In the genomic region with DNA sequence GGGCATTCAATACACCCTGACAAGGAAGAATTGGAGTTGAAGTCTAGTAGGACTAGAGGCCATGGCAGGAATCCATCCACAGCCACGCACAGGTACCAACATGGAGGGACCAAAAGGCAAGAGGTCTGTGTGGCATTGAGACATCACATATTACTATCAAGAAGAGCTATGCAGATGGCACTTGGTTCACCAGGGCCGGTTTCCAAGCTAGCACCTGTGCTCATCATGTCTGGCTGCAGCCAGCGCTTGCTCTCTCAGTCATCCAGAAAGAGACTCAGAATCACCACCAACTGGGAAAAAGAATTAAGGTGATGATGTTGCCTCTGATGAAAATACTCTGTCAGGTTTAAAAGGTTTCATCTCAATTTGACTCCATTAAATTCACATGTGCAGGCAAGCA, we compare ENCODE assay signal across 15 mouse cellular contexts.
"Had no signal": no experiment of that assay in that cellular context is flagged by ENCODE, and none has a peak within 500 bp of the region (broad histone marks: within the 10 kb centered on the region; RNA-seq: fewer than 3 reads in every experiment).

No protein-coding gene starts in this region.

- DNase-seq: kidney, postnatal 10 days; kidney, postnatal 4 days; lung, embryonic 14.5 days; lung, postnatal 10 days; lung, postnatal 4 days; right cerebral cortex, adult 18-20 months; right cerebral cortex, postnatal 25 days; thymus, postnatal 4 days had no signal

- H3K4me3 ChIP-seq: layer of hippocampus, adult 2 months; limb, embryonic 10.5 days; liver, embryonic 15.5 days; midbrain, embryonic 10.5 days; midbrain, embryonic 15.5 days; neural tube, embryonic 15.5 days had no signal

- ATAC-seq: midbrain, embryonic 15.5 days had no signal

- H3K27me3 ChIP-seq: liver, embryonic 15.5 days; midbrain, embryonic 15.5 days; neural tube, embryonic 15.5 days had no signal

- H3K36me3 ChIP-seq: limb, embryonic 10.5 days; liver, embryonic 15.5 days; midbrain, embryonic 10.5 days; midbrain, embryonic 15.5 days; neural tube, embryonic 15.5 days had no signal

- H3K4me2 ChIP-seq: liver, embryonic 11.5 days; liver, embryonic 15.5 days; lung, embryonic 14.5 days; midbrain, embryonic 15.5 days; neural tube, embryonic 15.5 days had no signal

- H3K27ac ChIP-seq: layer of hippocampus, adult 2 months; limb, embryonic 10.5 days; liver, embryonic 15.5 days; midbrain, embryonic 10.5 days; midbrain, embryonic 15.5 days; neural tube, embryonic 15.5 days had no signal

- H3K9ac ChIP-seq: liver, embryonic 15.5 days; lung, embryonic 14.5 days; midbrain, embryonic 15.5 days; neural tube, embryonic 15.5 days had no signal

- H3K9me3 ChIP-seq: limb, embryonic 10.5 days; liver, embryonic 15.5 days; midbrain, embryonic 10.5 days; midbrain, embryonic 15.5 days; neural tube, embryonic 15.5 days had no signal

- H3K4me1 ChIP-seq: liver, embryonic 15.5 days; midbrain, embryonic 10.5 days; midbrain, embryonic 15.5 days; neural tube, embryonic 15.5 days had no signal
